Mouse (Mus musculus) hindbrain, postnatal 0 days (tissue): ENCODE measurements around the gene Lkaaear1. TPM values are rescaled to one million over a fixed set of nuclear protein-coding genes. Genes with fewer than 3 reads are reported as not detected.

Source experiments
- ATAC-seq: fragments of 200-750 bp; cut with Nextera tagmentation; 2 replicates; pipeline ENCODE4 v1.8.0; 2017; ENCODE audit warnings: mild to moderate bottlenecking, moderate TSS enrichment, moderate library complexity
- DNase-seq: peaks from one replicate; pipeline ENCODE4 v3.0.0-alpha.2; 2015; ENCODE audit warnings: low spot score
- H3K27ac ChIP-seq: fragments of 300-500 bp; sonication (generic); 2 replicates; pipeline ENCODE4 v1.5.1; 2014; ENCODE audit warnings: mild to moderate bottlenecking
- H3K27me3 ChIP-seq: fragments of 300-500 bp; sonication (generic); 2 replicates; pipeline ENCODE4 v1.6.1; 2014; ENCODE audit warnings: low read length, mixed read lengths; ENCODE audit not compliant: insufficient read depth
- H3K36me3 ChIP-seq: fragments of 300-500 bp; sonication (generic); 2 replicates; pipeline ENCODE4 v1.6.1; 2014; ENCODE audit warnings: low read length, mixed read lengths; ENCODE audit not compliant: insufficient read depth
- H3K4me1 ChIP-seq: fragments of 300-500 bp; sonication (generic); 2 replicates; pipeline ENCODE4 v1.6.1; 2014; ENCODE audit warnings: antibody characterized with exemption, low read length, mixed read lengths; ENCODE audit not compliant: insufficient read depth
- H3K4me2 ChIP-seq: fragments of 300-500 bp; sonication (generic); 2 replicates; pipeline ENCODE4 v1.6.1; 2014; ENCODE audit warnings: low read depth, mild to moderate bottlenecking, low read length, moderate library complexity, mixed read lengths
- H3K4me3 ChIP-seq: fragments of 300-500 bp; sonication (generic); 2 replicates; pipeline ENCODE4 v1.5.1; 2014; ENCODE audit warnings: low read length
- H3K9ac ChIP-seq: fragments of 300-500 bp; sonication (generic); replicated peaks from 2 replicates; pipeline ENCODE4 v1.6.1; 2014; ENCODE audit warnings: mild to moderate bottlenecking, low read length, moderate library complexity, mixed read lengths
- H3K9me3 ChIP-seq: fragments of 300-500 bp; sonication (generic); 2 replicates; pipeline ENCODE4 v1.6.1; 2016; ENCODE audit warnings: low read length, mixed read lengths
- CTCF ChIP-seq: IDR thresholded peaks from 2 replicates; pipeline ENCODE4 v1.5.1; 2016; ENCODE audit warnings: antibody characterized with exemption, control low read depth, low read depth
- WGBS: fragments of 180-500 bp; shearing (Covaris S2); extraction: QIAGEN DNeasy Blood & Tissue Kit; methylation state at CpG from one replicate; pipeline ENCODE4 v1.1.7; 2014; 5-methylcytosine and 5-hydroxymethylcytosine counted together
- polyA plus RNA-seq: library from polyadenylated mRNA; unstranded; fragments of >200 nt; fragmentation: Nextera tagmentation; extraction: Ambion mirVana; gene quantifications from 2 replicates; pipeline ENCODE4 v1.2.1, GENCODE M21; 2015
- total RNA-seq: library from RNA; depleted of rRNA; stranded (reverse); fragments of >200 nt; gene quantifications from 2 replicates; pipeline ENCODE4 v1.2.3, GENCODE M21; 2014

The Lkaaear1 gene
- total and polyA plus RNA-seq, 2 experiments from 2014 or later = not detected

- H3K27ac ChIP-seq = peak overlapping the region; percentile 88
- peak overlapping the region; percentile 63 for H3K4me2 ChIP-seq
- H3K27me3 ChIP-seq = no peaks in the 10 kb centered on the region
- 41% methylated on average over 3 of the region's 3 CpGs for whole genome bisulfite sequencing
- 0 out of 2 replicates have a peak, but pooled peaks cover 3% of the 10 kb centered on the region for H3K36me3 ChIP-seq
- TF ChIP-seq CTCF = no peak
- no peaks in the 10 kb centered on the region for H3K9me3 ChIP-seq
- DNase-seq (no peak), ATAC-seq (peak; percentile 27)
- H3K4me3 ChIP-seq = peak overlapping the region; percentile 46
- H3K4me1 ChIP-seq = peaks cover 16% of the 10 kb centered on the region; the same call in 1 of the 2 replicates
- H3K9ac ChIP-seq = peak overlapping the region; percentile 63
Observed at GRCm38 (mm10) chr2:181715382-181715781, 17.1 kb upstream of the Lkaaear1 start.

- DNase-seq = peak; percentile 83
- H3K9ac ChIP-seq = peak within 1 kb of the TSS; percentile 63
- peak within 1 kb of the TSS; percentile 88 for H3K27ac ChIP-seq
- H3K4me2 ChIP-seq = peak within 1 kb of the TSS; percentile 63
- H3K36me3 ChIP-seq = 0 out of 2 replicates have a peak, but pooled peaks cover 3% of the 10 kb centered on the region
- TF ChIP-seq CTCF = no peak
- peaks cover 16% of the 10 kb centered on the region; the same call in 1 of the 2 replicates for H3K4me1 ChIP-seq
- H3K9me3 ChIP-seq = no peaks in the 10 kb centered on the region
- peak; percentile 68 for ATAC-seq
- WGBS = 3% methylated on average over 7 of the region's 7 CpGs
- H3K27me3 ChIP-seq = no peaks in the 10 kb centered on the region
- H3K4me3 ChIP-seq = peak within 1 kb of the TSS; percentile 46
Observed at GRCm38 (mm10) chr2:181714903-181715326, 16.7 kb upstream of the Lkaaear1 start, which contains the start of gene Oprl1. Oprl1 (plus strand) TSS chr2:181715016.

GRCm38 (mm10) chr2:181713749-181714148 lies 15.5 kb upstream of the Lkaaear1 start:
- WGBS = 17% methylated on average over 1 of the region's 1 CpGs
- ATAC-seq (peak; percentile 76), DNase-seq (peak; percentile 82)
- no peaks in the 10 kb centered on the region for H3K27me3 ChIP-seq
- no peaks in the 10 kb centered on the region for H3K9me3 ChIP-seq
- H3K9ac ChIP-seq = 0 out of 2 replicates have a peak overlapping the region, but pooled peaks have one; percentile 7
- peak overlapping the region; percentile 88 for H3K27ac ChIP-seq
- no peak for TF ChIP-seq CTCF
- H3K4me3 ChIP-seq = no peak overlapping the region
- H3K4me2 ChIP-seq = peak overlapping the region; percentile 63
- no peaks in the 10 kb centered on the region for H3K36me3 ChIP-seq
- H3K4me1 ChIP-seq = peaks cover 16% of the 10 kb centered on the region; the same call in 1 of the 2 replicates

- H3K9me3 ChIP-seq = no peaks in the 10 kb centered on the region
- H3K27me3 ChIP-seq = no peaks in the 10 kb centered on the region
- no peak for ATAC-seq
- H3K4me2 ChIP-seq = no peak overlapping the region
- no peak overlapping the region for H3K4me3 ChIP-seq
- H3K36me3 ChIP-seq = no peaks in the 10 kb centered on the region
- H3K4me1 ChIP-seq = no peaks in the 10 kb centered on the region
- WGBS = 48% methylated on average over 4 of the region's 4 CpGs
- peak; percentile 58 for TF ChIP-seq CTCF
- no peak overlapping the region for H3K27ac ChIP-seq
- peak; percentile 44 for DNase-seq
- H3K9ac ChIP-seq = no peak overlapping the region
Observed at GRCm38 (mm10) chr2:181706668-181707067, 8.4 kb upstream of the Lkaaear1 start.

- DNase-seq = no peak
- 80% methylated on average over 33 of the region's 33 CpGs for WGBS
- H3K4me1 ChIP-seq = no peaks in the 10 kb centered on the region; the same call in 1 of the 2 replicates
Observed at GRCm38 (mm10) chr2:181696801-181697420, 1.3 kb downstream of the Lkaaear1 start.

GRCm38 (mm10) chr2:181695776-181696175 lies 2.5 kb downstream of the Lkaaear1 start:
- Histone ChIP-seq H3K9me3 (no peaks in the 10 kb centered on the region), H3K9ac (no peak overlapping the region), H3K27ac (no peak overlapping the region), H3K4me1 (no peaks in the 10 kb centered on the region; the same call in 1 of the 2 replicates), H3K27me3 (no peaks in the 10 kb centered on the region), H3K36me3 (no peaks in the 10 kb centered on the region), H3K4me3 (no peak overlapping the region), H3K4me2 (no peak overlapping the region)
- 64% methylated on average over 1 of the region's 1 CpGs for WGBS
- no peak for ATAC-seq
- DNase-seq = no peak
- no peak for TF ChIP-seq CTCF

More at GRCm38 (mm10) chr2:181696801-181697420, 1.3 kb downstream of the Lkaaear1 start:
- no peak for TF ChIP-seq CTCF
- Histone ChIP-seq H3K4me2 (no peak overlapping the region), H3K9ac (no peak overlapping the region), H3K9me3 (no peaks in the 10 kb centered on the region), H3K27me3 (no peaks in the 10 kb centered on the region), H3K4me3 (no peak overlapping the region), H3K36me3 (no peaks in the 10 kb centered on the region), H3K27ac (no peak overlapping the region)
- ATAC-seq = no peak

- Histone ChIP-seq H3K4me3 (no peak overlapping the region), H3K9me3 (no peaks in the 10 kb centered on the region), H3K36me3 (peaks cover 1% of the 10 kb centered on the region; the same call in 1 of the 2 replicates), H3K27ac (no peak overlapping the region), H3K9ac (no peak overlapping the region), H3K4me2 (peak overlapping the region; percentile 97; the same call in 1 of the 2 replicates), H3K4me1 (no peaks in the 10 kb centered on the region; the same call in 1 of the 2 replicates), H3K27me3 (no peaks in the 10 kb centered on the region)
- ATAC-seq (no peak), DNase-seq (no peak)
- WGBS = 84% methylated on average over 3 of the region's 3 CpGs
- TF ChIP-seq CTCF = no peak
Observed at GRCm38 (mm10) chr2:181694581-181694980, 3.7 kb downstream of the Lkaaear1 start.
